Mouse (Mus musculus) granulocyte monocyte progenitor cell, adult 5-6 weeks (primary cell): ENCODE data around the gene Shank1. TPM values are rescaled to one million over a fixed set of nuclear protein-coding genes. Genes with fewer than 3 reads are reported as not detected.

ENCODE experiments used
- ATAC-seq: replicated peaks from 2 replicates; pipeline ENCODE4 v1.8.0; 2016; ENCODE audit warnings: mild to moderate bottlenecking, moderate TSS enrichment, inconsistent platforms; ENCODE audit not compliant: poor library complexity, severe bottlenecking
- total RNA-seq, 2 experiments: library from RNA; stranded (forward) in 1 of 2; stranded (reverse) in 1 of 2; fragments of 200-712, 200-1000 nt in 1 of 2; fragments of >200 nt in 1 of 2; fragmentation: Nextera tagmentation in 1 of 2; gene quantifications; 2 replicates each; pipeline ENCODE4 v1.2.3; 2014 to 2017

Shank1 gene
- total RNA-seq, 2 experiments from 2014 or later = not detected

DNA sequence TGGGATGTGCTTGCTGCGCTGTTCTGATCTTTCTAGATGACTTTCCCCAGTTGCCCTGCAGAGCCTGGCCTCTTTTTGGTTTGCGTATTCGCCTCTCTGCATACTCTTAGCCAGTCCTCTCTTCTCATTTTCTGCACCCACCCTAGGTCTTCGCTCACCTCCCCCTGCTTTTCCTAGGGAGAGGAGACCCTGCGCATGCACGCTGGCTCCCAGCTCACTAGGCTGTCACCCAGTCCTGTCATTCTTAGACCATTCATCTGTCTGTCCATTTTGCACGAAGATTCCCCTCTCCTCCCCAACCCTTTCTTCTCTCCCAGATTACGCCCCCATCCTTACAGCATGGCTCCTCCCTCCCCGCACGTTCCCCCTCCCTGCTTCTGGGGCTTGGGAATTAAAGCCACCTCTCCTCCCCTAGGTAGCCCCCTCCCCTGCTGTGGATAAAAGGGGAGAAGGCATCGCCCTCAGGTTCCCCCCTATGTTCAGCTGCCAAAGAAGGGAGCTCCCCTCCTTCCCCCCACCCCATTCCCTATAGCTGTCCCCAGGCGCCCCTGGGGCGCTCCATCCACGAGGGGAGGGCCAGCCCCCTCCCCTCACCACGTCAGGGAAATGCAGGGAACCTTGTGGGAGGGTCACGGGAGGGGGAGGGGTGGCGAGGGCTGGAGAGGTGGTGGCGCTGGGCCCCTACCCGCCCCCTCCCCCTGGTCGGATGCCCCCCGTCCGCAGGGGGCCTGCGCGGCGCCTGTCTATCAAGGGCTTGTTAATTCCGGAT, 49.0 kb downstream of the Shank1 start:
- ATAC-seq = no peak

- peak; percentile 82 for ATAC-seq
These were observed 50.0 kb downstream of the Shank1 start for GRCm38 (mm10) chr7:44359908-44360672.

- ATAC-seq = no peak
These were observed 50.8 kb downstream of the Shank1 start for GRCm38 (mm10) chr7:44360792-44361301.

DNA sequence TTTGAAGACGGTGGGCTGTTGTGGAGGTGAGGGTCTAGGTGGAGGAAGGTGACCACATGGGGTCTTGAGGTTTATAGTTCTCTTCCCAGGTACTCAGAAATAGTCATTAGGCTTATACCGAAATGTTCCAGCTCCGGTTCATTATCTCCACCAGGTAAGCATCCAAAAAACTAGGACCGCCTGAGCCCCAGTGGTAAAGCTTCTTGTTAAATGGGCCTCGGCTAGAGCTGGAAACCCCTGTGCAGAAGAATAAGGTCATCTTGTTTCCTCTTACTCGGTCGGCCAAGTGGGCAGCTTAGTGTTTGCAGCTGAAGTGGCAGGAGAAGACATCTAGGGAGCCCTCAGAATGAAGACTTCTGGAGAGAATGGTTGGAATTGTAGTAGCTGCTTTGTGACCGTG, 62.6 kb downstream of the Shank1 start:
- ATAC-seq = no peak

- peak; percentile 24 for ATAC-seq
These were observed 63.4 kb downstream of the Shank1 start for GRCm38 (mm10) chr7:44373460-44373859.

DNA sequence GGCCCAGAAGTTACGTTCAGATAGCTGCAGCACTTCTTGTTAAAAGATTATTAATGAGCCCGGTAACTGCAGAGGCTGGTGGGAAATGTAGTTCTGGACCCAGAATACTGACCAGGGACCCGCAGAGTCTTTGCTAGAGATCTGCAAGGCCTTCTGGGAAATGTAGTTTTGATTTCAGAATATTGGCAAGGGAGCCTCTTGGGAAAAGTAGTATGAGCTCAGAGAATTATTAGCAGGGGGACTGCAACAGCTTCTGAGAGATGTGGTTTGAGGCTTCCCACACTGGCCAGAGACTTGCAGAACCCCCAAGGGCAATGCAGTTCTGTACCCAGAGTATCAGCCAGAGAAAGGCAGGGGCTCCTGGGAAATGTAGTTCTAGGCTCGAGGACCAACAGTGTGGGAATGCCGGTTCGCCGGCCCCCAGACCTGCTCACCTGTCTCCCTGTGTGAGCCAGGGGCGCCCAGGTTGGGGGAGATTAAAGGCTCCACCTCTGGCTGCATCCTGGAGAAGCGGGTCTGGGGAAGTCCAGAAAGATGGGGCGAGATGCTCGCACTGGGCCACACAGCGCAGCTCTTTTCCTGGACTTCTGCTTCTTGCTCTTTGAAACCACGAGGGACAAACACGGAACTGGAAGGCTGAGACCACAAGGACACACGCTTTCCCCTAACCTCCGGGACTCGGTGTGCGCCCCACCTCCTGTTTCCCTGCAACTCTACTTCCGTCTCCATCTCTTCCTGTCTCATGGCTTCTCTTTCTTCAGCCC, 64.0 kb downstream of the Shank1 start:
- ATAC-seq = peak; percentile 85

DNA sequence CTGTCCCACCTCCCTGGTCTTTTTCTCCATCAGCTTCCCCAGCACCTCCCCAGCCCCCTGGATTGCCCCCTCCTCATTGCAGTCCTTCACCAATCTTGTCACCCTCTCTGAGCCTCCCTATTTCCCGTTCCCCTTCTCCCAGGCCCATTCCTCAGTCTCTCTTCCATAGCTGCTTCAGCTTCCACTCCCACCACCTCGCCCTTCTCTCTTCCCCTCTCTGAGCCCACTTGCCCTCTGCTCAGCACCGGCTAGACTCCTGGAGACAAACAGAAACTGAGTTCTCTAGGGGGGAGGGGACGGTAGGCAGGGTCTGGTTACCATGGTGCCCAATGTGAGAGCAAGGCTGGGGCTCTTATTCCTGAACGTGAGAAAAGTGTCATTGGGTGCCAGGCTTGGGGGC, 64.7 kb downstream of the Shank1 start:
- ATAC-seq = no peak

DNA sequence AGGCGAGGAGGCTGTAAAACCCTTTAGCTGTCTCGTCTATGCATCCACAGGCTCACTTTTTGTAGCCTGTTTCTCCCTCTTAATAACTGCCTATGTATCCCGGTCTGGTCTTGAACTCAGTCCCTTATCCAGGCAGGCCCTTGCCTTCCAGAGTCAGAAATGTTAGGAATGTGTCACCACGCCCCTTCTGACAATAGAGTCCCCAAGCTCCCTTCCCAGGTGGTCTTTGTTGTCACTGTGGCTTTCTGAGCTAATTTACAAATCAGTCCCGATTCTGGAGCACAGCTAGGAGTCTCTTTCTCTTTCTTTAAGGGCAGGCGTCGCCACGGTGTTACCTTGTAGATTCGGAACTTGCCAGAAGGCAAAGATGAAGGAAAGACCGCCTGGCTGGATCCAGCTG, 65.2 kb downstream of the Shank1 start:
- ATAC-seq = no peak

DNA sequence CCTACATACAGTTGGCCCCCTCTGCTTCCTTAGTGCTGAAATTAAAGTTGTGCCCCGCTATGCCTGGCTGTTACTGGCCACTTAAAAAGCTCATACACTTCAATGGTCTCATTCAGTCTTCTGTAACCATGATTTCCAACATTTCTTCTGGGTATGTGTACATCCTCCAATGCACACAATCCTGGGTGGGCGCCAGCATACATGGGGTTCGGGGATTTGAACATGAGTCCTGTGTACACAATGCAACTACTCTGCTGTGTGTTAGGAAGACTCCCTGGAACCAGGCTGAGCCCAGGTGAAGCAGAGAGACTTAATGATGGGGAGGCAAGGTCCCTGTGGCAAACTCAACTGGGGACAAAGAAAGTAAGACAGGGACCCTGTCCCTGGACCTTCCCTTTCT, 65.7 kb downstream of the Shank1 start:
- no peak for ATAC-seq

DNA sequence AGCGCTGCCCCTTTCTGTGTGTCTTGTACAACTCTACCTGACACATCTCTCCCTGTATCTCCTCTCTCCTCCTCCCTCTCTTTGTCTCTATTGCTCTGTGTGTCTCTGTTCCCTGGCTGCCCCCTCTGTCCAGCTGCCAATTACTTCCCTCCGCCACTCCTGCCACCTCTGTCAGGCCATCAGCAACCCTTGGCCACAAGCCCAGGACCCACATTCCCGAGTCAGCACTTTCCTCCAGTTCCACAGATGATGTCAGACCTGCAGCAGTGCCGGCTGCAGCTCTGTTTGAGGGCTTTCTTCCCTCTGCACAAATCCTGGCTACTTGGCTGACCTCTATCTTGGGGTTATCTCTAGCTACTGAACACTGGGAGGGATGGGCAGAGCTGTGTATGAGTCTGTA, 68.2 kb downstream of the Shank1 start:
- no peak for ATAC-seq

DNA sequence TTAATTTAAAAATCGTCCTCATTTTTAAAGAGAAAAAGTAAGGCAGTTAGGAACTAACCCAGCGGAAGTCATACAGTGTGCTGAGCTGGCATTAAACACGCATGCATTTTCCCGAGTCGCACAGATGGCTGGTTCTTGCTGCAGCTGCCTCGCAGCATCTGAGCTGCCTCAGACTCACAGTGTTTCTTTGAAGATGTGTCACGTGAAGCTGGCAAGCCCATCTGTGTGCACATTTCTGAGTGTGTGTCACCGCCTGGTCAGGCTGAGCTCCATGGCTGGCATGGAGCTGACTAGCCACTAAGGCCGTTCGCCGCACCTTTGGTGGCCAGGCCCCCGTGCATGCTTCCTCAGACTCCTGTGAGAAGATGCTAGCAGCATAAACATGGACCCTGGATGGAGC, 72.5 kb downstream of the Shank1 start:
- ATAC-seq = no peak

DNA sequence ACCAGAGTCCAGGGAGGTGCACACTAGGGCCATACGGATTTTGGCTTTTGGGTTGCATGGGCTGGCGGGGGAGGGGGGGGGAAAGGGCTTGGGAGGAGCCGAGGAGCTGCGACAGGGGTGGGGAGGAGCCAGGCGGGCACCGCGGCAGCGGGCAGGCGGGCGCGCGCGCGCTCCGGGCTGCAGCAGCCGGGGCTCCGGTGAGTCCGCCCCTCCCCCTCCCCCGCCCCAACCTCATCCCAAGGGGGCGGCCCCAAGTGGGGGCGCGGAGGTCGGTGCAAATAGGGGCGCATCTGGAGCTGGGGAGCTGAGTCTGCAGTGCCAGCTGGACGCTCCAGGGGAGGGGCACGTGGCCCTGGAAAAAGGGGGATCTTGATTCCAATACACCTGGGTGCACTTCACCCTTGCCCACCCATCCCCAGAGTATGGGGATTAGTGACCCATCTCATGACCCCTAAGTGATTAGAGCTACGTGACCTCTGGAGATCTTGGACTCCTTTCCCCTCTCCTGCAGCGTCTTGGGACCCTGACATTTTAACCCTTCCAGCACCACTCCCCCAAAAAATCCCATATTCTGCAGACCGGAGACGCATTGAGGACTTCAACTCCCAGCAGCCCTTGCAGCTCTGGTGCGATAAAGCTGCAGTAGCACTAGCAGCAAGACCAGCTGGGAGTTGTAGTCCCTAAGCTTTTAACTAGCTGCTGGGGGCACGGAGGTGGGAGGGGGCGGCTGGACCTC, 74.1 kb downstream of the Shank1 start, which contains the start of gene Syt3:
TSS of gene Syt3 (plus strand) at position 123 of the 736 bp plus-strand sequence.
- ATAC-seq = peak; percentile 81

DNA sequence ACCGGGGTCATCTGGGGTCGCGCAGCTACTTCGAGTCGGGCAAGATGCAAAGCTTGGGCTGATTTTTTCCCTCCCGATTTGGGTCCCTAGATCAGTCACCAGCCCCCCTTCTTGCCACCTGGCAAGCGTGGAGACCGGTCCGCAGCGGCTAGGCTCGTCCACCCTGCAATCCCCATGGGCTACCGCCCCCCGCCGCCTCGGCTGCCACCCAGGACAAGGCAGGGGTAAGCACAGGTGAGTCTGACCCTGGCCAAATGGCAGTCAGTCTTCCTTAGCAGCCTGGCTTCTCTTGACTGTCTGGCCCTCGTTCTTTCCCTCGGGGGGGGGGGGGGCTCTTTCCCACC, 74.6 kb downstream of the Shank1 start:
- ATAC-seq = peak; percentile 15; the same call in 1 of the 2 replicates

GRCm38 (mm10) chr7:44385720-44386119, 75.7 kb downstream of the Shank1 start, which contains the start of gene 1700008O03Rik:
TSS of gene 1700008O03Rik (minus strand) at chr7:44385820.
- no peak for ATAC-seq

- ATAC-seq = no peak
These were observed 81.8 kb downstream of the Shank1 start for GRCm38 (mm10) chr7:44391831-44392230.

DNA sequence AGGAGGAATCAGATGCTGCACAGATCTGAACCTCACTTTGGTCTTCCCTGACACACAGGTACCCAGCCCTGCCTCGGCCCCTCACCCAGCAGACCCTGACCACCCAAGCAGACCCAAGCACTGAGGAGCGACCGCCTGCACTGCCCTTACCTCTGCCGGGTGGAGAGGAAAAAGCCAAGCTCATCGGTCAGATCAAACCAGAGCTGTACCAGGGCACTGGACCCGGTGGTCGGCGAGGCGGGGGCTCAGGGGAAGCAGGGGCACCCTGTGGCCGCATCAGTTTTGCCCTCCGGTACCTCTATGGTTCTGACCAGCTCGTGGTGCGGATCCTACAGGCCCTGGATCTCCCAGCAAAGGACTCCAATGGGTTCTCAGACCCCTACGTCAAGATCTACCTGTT, 82.3 kb downstream of the Shank1 start:
- no peak for ATAC-seq

- no peak for ATAC-seq
These were observed 83.2 kb downstream of the Shank1 start for GRCm38 (mm10) chr7:44393284-44393683.

DNA sequence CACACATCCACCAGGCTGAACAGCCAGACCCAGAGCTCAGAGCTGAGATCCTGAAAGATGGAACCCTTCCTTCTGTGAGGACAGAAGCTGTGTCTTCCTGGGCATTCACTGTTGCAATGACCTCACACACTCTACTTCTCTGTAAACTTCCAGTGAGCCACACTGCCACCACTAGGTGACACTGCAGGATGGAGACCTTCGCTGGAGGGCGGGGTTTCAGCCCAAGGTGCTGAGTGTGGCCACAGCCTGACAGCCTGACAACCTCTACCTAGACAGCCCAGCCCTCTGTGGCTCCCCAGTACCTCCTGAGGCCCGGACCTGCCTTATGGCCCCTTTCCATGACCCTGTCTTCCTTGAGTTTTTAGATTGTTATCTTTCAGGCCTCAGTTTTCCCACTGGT, 88.5 kb downstream of the Shank1 start:
- peak; percentile 78 for ATAC-seq

DNA sequence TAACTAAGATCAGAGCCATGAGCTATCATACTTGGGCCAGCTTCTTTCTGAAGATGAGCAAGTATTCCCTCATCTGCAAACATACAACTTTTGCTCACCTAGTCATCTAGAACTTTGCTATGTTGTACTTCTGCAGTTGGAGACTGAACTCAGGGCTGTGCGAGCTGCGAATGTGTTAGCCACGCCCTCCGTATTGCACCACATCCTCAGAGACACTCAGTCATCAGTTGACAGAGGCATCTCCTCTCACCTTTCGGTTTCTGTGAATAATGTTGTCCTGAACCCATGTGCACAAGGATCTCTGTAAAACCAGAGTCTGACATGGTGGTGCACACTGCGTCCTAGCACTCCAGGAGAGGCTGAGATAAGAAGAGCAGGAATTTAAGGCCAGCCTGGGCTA, 91.6 kb downstream of the Shank1 start:
- peak; percentile 61 for ATAC-seq
